Mouse (Mus musculus): ENCODE measurements around the gene Itga2. TPM values are rescaled to one million over a fixed set of nuclear protein-coding genes. Genes with fewer than 3 reads are reported as not detected.

Gene Itga2
- total and polyA plus RNA-seq, 3 experiments: not detected

DNA sequence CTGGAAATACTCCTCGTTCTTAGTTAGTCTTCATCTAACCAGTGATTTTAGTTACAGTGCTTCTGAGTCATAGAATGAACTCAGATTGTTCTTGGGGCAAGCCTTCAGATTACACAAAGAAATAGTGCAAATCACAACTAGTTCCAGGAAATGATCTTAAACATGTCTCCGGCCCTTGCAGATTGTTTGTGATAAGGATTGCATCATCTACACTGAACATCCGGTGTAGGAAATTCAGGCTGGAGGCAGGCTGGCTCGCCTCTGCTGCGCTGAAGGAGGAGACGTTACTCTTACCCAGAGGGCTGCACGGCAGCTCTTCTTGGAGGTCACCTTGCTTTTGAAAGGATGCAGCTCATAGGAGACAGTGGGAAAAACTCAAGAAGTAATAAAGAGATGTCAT, 36.0 kb downstream of the Itga2 start:
- Histone ChIP-seq H3K9me3 (replicated peaks; ENCODE audit: low read length) (no peaks in the 10 kb centered on the region), H3K27ac (ENCODE audit: insufficient read depth, low read depth) (no peak overlapping the region), H3K36me3 (replicated peaks in 1 of 2; ENCODE audit: control insufficient read depth in 1 of 2, insufficient read depth in 1 of 2, low read length in 1 of 2) (no peaks in the 10 kb centered on the region), H3K4me1 (ENCODE audit: control insufficient read depth in 1 of 2, insufficient read depth in 2 of 2) (no peaks in the 10 kb centered on the region), H3K79me2 (replicated peaks; ENCODE audit: control insufficient read depth, extremely low read depth, insufficient read depth, poor library complexity, severe bottlenecking) (no peaks in the 10 kb centered on the region), H3K4me2 (ENCODE audit: insufficient read depth, low read depth, poor library complexity, severe bottlenecking) (no peak overlapping the region), H3K9ac (ENCODE audit: insufficient read depth, low read depth) (no peak overlapping the region), H3K27me3 (replicated peaks) (no peaks in the 10 kb centered on the region), H3K4me3 (replicated peaks in 1 of 3; ENCODE audit: low read depth in 2 of 3, low read length in 2 of 3, poor library complexity in 1 of 3) (no peak overlapping the region)
- no peak for DNase-seq (ENCODE audit: extremely low read depth)
- in situ Hi-C loops (cut with MboI; ENCODE audit: low pct_ligation_motif_present, low pct_unique_long_range_greater_than_20kb, low sequenced_read_pairs): no loop called here
- TF ChIP-seq CHD1 (IDR thresholded peaks at IDR 0.05; ENCODE audit: low read depth, low read length): no peak
- no peak for TF ChIP-seq ZMIZ1 (IDR thresholded peaks at IDR 0.05; ENCODE audit: low read depth, low read length)
- TF ChIP-seq ZC3H11A (IDR thresholded peaks at IDR 0.05; ENCODE audit: low read depth, low read length): no peak
- no peak for TF ChIP-seq MAZ (IDR thresholded peaks at IDR 0.05; ENCODE audit: low read depth, low read length)
- TF ChIP-seq SMC3 (IDR thresholded peaks at IDR 0.05; ENCODE audit: low read depth, low read length): no peak
- TF ChIP-seq BHLHE40 (IDR thresholded peaks at IDR 0.05; ENCODE audit: low read depth, low read length): no peak
- no peak for TF ChIP-seq TBP (conservative IDR thresholded peaks at IDR 0.05; ENCODE audit: low read depth, low read length)
- no peak for TF ChIP-seq RAD21 (IDR thresholded peaks at IDR 0.05; ENCODE audit: low read depth, low read length)
- TF ChIP-seq PAX5 (IDR thresholded peaks at IDR 0.05; ENCODE audit: low read length): no peak
- dilution Hi-C loops (cut with MboI; ENCODE audit: extremely low pct_ligation_motif_present, extremely low pct_unique_long_range_greater_than_20kb, low sequenced_read_pairs): no loop called here

- Histone ChIP-seq H3K27ac (ENCODE audit: insufficient read depth, low read depth) (no peak overlapping the region), H3K4me1 (ENCODE audit: control insufficient read depth in 1 of 2, insufficient read depth in 2 of 2) (no peaks in the 10 kb centered on the region), H3K79me2 (replicated peaks; ENCODE audit: control insufficient read depth, extremely low read depth, insufficient read depth, poor library complexity, severe bottlenecking) (no peaks in the 10 kb centered on the region), H3K9me3 (replicated peaks; ENCODE audit: low read length) (no peaks in the 10 kb centered on the region), H3K27me3 (replicated peaks) (no peaks in the 10 kb centered on the region), H3K4me2 (ENCODE audit: insufficient read depth, low read depth, poor library complexity, severe bottlenecking) (no peak overlapping the region), H3K9ac (ENCODE audit: insufficient read depth, low read depth) (no peak overlapping the region), H3K36me3 (replicated peaks in 1 of 2; ENCODE audit: control insufficient read depth in 1 of 2, insufficient read depth in 1 of 2, low read length in 1 of 2) (no peaks in the 10 kb centered on the region), H3K4me3 (replicated peaks in 1 of 3; ENCODE audit: low read depth in 2 of 3, low read length in 2 of 3, poor library complexity in 1 of 3) (no peak overlapping the region)
- TF ChIP-seq PAX5 (IDR thresholded peaks at IDR 0.05; ENCODE audit: low read length) (no peak), MAFK (IDR thresholded peaks at IDR 0.05; ENCODE audit: insufficient replicate concordance, low read length) (no peak), IRF4 (IDR thresholded peaks at IDR 0.05; ENCODE audit: low read depth, low read length) (no peak), NRF1 (IDR thresholded peaks at IDR 0.05; ENCODE audit: low read depth, low read length) (no peak), SMC3 (IDR thresholded peaks at IDR 0.05; ENCODE audit: low read depth, low read length) (no peak), ZNF384 (IDR thresholded peaks at IDR 0.05; ENCODE audit: low read depth, low read length) (no peak), ZC3H11A (IDR thresholded peaks at IDR 0.05; ENCODE audit: low read depth, low read length) (no peak), EP300 (IDR thresholded peaks at IDR 0.05; ENCODE audit: low read length) (no peak), CHD2 (IDR thresholded peaks at IDR 0.05; ENCODE audit: low read length) (no peak), SIN3A (IDR thresholded peaks at IDR 0.05; ENCODE audit: low read length) (no peak), POLR2AphosphoS2 (IDR thresholded peaks at IDR 0.05; ENCODE audit: low read depth, low read length) (no peak), NELFE (IDR thresholded peaks at IDR 0.05; ENCODE audit: low read depth, low read length) (no peak), USF2 (conservative IDR thresholded peaks at IDR 0.05; ENCODE audit: low read depth, low read length) (no peak), CHD1 (IDR thresholded peaks at IDR 0.05; ENCODE audit: low read depth, low read length) (no peak), UBTF (IDR thresholded peaks at IDR 0.05; ENCODE audit: low read depth, low read length) (no peak), MEF2A (IDR thresholded peaks at IDR 0.05; ENCODE audit: borderline replicate concordance, low read depth, low read length) (no peak), ZKSCAN1 (IDR thresholded peaks at IDR 0.05; ENCODE audit: borderline replicate concordance, low read depth, low read length) (no peak), RAD21 (IDR thresholded peaks at IDR 0.05; ENCODE audit: low read depth, low read length) (no peak), JUND (conservative IDR thresholded peaks at IDR 0.05; ENCODE audit: low read depth, low read length) (no peak)
- DNase-seq (ENCODE audit: extremely low read depth): no peak
- in situ Hi-C loops (cut with MboI; ENCODE audit: low pct_ligation_motif_present, low pct_unique_long_range_greater_than_20kb, low sequenced_read_pairs): no loop called here
- dilution Hi-C loops (cut with MboI; ENCODE audit: extremely low pct_ligation_motif_present, extremely low pct_unique_long_range_greater_than_20kb, low sequenced_read_pairs): no loop called here
Measured at GRCm38 (mm10) chr13:114894718-114895117, 37.2 kb downstream of the Itga2 start.
